Mouse (Mus musculus) NIH3T3 (cell line): ENCODE measurements around the gene Endou.
A peak's percentile ranks its signal among the peaks of the same experiment; 100 is the strongest.

Experiments used
- DNase-seq: peaks from one replicate; pipeline ENCODE4 v3.0.0-alpha.2; 2012; ENCODE audit warnings: low read depth

Gene Endou

DNA sequence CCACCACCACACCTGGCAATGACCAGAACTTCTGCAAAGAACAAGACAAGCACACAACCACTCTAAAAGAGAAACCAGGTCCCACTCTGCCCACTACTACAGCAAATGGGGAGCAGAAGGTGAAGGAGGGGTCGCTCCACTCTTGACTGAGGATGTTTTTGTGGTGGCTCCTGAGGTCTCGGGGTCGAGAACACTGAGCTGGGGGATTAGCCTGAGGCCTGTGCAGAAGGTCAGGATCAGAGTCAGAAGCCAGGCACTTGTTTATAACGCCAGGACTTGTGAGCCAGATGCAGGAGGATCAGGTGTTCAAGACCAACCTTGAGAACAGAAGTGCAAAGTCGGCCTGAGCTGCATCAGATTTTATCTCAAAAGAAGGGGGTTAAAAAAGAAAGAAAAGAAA, 3.6 kb downstream of the Endou start:
- no peak for DNase-seq

DNA sequence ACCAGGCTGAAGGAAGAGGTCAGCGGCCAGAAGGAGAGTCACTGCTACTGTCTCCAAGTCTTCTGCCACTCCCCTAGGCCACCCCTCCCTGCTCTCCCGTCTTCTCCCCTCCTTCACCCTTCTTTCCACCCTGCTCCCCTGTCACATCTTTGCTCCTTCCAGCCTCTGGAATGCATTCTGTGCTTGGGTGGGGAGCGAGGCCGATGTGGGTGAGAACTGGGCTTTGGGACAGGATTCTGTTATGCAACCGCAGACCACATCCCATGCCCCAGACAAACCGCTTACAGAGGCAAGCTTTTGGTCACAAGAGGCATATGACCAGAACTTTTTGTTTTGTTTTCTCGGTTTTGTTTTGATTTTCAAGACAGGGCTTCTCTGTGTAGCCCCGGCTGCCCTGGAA, 4.1 kb downstream of the Endou start:
- peak; percentile 42 for DNase-seq

DNA sequence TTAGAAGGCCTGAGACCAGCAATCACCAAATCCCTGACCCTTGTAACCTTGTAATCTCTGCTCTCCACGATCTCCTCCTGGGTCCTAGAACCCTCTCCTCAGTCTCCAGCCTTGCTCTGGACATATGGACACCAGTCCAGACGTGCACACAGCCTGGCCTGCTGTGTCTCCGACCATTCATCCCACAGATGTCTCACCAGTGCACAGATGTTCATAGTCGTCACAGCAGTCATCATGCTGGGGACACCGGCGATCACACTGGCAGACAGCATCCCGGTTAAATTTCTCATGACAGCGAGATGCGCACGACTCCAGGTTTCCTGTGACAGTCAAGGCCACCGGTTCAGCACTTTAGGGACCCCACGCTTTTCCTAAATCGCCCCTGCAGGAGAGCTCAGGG, 4.8 kb downstream of the Endou start:
- DNase-seq: no peak

DNA sequence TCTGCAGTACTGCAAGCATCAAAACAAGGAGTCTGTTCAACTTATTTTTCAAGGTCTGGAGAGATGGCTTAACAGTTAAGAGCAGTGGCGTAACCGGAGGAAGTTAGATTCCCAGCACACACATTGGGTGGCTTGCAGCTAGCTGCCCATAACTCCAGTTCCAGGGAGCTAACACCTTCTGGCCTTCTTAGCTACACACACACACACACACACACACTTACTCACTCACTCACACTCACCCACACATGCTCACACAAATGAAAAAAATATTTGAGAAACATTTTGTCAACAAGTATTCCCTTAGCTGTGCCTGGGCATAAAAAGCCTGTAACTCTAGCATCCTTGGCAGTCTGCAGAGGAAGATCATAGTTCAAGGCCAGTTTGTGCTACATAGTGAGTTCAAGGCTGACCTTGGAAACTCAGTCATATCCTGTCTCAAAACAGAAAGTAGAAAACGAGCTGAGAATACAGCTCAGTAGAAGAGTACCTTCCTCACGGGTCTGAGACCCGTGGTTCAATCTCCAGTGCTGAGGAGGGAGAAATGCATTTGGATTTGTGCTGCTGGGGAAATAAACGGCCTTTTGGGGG, 5.8 kb downstream of the Endou start:
- DNase-seq: peak; percentile 45

DNA sequence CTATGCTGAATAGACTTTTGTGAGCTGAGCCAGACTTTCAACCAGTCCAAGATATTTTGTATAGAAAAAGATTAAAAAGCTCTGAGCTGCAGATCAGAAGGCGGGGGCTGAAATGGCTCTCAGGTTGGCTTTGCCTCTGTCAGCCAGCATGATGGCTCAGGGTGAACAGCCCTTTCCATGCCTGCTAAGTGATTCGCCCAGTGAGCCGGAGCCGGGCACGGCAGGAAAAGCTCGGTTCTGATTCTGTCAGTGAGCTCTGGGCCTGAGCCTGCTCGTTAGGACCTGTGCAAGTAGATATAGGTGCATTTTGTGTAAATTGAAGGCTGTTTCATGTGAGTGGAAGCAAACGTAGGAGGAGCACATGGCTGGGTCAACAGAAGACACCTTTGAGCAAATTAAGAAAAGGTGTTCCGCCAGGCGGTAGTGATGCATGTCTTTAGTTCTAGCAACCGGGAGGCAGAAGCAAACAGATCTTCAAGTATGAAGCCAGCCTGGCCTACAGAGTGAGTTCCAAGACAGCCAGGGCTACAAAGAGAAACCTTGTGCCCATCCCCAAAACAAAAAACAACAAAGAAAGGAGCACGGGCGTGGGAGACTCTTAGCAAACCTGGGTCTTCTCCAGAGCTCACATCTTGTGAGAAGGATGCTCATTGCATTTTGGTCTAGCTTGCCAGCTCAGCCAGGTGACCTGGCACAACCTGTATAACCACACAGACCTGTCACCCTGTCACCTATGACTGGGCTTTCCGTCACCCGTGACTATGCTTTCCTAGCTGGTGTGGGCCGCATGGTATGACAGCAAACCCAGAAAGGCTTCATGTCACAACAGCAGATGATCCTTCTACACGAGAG, 6.6 kb downstream of the Endou start:
- no peak for DNase-seq

DNA sequence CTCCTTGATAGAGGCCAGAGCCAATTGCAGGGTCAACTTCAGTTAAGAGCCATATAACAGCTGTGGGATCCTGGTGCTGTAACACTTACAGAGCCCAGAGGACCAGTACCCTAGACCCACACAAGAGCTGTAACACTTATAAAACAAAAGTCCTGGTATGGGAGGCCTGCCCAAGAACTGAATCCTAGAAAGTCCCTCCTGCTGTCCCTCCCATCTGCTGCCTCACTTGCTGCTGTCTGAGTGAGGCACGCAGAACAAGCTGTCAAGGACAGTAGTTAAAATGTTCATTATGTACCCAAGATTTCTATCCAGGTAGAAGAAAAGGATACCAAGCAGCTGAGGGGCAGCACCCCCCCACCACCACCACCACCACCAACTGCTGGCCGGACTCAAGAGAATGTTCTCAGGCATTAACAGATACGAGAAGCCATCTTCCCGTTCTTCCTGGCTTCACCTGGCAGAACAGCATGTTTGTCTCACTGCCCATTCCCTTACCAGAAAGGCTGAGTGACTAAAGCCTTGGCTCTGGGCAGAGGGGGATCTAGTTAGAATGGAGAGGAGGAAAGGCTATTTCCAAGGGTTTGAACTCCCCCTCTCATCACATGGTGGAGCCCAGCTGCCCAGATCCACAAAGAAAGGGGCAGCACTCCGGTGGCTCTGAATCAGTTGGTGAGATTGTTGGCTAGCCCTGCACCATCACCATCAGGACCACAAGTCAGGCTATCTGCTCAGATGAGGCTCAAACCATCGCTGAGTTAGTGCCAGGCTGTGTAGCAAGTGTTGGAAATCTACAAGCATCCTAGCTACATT, 7.4 kb downstream of the Endou start:
- no peak for DNase-seq

DNA sequence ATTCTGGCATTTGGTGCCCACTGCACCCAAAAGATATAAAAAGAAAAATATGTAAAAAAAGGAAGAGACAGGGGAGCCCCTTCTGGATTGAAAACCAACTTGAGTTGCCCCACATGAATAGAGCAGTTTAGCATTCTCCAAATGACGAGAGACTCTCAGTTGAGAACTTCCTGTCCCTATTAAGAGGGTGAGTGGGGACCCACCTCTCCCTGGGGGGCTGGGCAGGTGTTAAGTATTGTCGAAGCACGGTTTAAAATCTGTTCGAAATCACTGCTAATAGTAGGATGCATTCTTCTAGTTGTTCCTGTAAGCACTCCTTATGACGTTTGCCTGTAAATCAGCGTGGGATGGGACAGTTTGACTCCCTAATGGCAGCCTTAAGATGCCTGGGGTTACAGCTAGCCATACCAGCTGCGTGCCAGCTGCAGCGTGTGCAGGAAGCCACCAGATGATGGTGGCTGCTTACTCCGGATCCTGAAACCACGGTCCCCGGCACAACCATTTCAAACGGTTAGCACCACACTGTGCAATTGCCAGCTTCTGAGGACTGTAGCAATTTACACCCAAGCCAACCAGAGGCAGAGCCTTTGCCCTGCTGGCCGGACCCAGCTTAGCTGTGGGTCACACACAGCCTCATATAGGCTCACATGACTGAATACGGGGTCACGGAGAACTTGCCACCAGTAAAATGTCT, 10.0 kb downstream of the Endou start:
- no peak for DNase-seq

DNA sequence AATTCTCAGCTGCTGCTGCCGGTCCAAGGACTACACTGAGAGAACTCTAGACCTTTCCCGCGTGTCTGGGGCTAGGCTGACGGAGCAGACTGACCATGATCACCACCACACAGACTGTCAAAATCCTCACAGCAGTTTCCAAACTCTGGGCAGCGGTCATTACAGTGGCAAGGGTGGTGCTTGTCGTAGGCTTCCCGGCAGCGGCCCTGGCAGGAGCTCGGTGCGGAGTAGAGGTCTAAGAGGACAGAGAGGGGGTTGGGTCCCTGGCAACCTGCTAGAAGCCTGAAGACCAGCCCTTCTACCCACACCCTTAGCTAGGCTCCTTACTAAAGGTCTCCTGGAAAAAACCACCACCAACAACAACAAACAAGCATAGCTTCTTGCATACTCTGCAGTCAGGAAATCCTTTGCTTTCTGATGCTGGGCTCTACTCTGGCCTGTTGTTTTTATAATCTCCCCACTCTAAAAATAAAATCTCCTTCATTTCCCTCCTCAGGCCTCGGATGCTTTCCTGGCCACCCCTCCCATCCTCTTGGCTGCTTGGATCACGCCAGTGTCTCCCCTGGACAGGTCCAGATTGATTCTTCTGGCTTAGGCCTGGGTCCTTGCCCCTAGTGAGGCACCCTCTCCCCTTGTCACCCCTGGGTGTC, 11.0 kb downstream of the Endou start:
- no peak for DNase-seq

DNA sequence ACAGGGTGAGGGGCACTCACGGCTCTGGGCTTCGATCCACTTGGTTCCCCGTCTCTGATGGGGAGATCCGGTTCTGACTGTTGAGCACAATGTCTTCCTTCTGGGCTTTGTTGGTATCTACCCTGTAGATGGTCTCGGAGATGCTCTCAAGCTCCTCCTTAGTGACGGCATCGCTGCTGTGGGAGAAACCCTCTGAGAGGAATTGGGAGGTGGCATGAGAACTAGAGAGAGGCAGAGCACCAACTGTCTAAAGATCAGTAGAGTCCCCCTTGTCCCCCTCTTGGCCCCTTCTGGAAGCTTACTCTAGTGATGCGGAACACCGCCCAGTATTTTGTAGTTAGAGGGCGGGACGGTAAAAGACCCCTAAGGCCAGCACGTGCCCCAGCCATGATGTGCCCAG, 11.6 kb downstream of the Endou start:
- no peak for DNase-seq

DNA sequence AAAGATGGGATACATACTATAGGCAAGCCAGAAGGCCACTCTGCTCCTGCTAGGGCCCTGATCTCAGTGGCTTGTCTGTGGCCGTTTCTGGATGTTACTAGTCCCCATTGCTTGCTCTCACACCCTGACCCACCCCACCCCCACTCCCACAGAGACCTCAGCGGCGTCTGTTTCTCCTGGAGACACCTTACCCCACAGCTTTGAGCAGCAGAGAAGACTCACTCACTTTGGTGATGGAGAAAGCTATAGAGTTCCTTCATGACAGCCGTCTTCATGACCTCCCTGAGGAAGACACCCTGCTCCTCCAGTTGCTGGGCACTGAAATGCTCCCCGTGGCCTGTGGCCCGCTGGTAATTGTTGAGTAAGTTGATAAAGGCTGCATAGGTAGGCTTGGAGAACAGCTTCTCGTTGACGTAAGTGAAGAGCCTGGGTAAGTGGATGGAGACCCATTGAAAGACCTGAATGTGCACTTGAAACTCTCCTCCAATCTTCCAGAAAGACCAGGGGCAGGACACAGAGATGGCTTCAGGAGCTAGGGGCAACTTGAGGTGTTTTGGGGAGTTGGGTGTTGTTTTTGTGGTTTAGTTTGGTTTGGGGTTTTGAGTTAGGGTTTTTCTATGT, 12.5 kb downstream of the Endou start:
- DNase-seq: no peak

DNA sequence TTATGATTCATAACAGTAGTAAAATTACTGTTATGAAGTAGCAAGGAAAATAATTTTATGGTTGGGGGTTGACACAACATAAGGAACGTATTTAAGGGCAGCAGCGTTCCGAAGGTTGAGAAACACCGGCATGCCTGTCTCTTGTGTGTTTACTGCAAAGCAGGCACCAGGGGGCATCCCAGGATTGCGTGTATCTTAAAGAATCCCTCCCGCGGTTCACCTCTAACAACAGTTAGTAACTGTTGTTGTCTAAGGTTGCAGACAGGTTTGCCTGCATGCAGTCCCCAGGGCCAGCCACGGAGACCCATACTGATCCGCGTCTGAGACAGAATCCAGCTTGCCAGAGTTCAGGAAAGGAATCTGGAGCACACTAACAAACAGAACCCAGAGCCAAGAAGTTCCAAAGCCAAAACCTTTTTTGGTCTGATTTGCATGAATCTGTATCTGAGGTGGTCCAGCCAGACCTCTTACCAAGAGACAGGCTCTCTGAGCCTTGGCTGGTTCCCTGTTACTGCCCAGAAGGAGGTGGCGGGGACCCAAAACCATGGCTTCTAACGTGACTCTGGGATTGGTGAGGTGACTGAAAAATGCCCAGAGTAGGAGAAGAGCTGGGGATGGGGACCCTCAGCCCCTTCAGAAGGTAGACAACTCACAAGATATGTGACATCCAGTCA, 13.1 kb downstream of the Endou start:
- peak; percentile 77 for DNase-seq

DNA sequence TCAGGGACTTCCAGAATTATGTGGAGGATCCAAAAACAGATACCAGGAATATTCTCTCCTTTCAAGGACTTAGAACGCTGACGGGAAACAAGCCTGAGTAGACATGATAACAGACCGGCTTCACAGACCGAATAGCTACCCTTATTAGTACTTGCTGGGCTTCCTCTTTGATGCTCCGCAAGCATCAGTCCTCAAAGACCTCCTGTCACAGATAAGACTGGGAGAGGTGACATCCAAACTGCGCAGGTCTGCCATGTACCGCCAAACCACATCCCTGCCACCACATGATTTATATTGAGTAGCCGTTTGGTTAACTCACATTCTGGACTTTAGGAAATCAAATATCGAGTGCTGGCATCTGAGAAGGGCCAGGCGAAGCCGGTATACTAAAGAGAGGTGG, 14.4 kb downstream of the Endou start:
- DNase-seq: no peak

DNA sequence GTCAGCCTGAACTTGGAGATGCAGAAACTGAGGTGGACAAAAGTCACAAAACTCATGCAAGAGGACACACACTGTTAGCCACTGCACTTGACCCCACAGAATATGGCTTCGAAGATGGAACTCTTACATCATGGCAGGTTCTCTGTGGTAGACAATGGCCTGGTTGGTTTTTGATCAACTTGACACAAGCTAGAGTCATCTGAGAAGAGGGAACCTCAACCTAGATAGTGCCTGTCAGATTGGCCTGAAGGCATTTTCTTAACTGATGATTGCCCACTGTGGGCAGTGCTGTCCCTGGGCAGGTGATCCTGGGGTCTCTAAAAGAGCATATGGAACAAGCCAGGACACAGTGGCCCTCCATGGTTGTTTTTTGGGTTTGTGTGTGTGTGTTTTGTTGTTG, 15.4 kb downstream of the Endou start:
- no peak for DNase-seq

DNA sequence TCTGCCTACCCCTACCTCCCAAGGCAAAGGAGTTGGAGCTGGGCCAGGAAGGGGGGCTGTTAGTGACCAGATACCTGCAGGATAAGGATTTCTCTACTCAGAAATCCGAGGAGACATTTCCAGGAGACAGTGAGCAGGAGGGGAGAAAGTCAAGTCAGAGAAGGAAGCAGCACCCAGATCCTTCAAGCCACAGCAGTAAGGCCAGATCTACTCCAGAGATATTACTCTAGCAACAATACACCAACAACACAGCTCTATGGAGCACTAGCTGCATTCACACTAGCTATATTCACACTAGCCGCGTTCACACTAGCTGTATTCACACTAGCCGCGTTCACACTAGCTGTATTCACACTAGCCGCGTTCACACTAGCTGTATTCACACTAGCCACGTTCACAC, 16.1 kb downstream of the Endou start:
- no peak for DNase-seq

DNA sequence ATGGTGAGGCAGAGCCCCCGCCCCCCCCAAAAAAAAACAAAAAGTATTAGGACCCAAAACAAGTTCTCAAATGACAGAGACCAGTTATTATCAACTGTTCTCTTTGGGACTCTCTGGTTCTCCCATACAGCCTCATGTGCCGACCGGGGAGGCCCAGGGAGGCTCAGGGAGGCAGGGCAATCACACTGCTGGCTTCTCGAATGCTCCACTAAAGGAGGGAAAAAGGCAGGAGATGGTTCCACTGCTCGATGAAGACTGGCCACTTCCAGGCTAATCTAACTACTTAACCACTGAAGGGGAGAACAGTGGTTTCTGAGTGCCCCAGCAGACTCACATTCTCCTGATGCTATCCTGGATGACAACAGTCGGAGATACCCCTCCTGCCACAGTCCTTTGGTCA, 18.6 kb downstream of the Endou start:
- no peak for DNase-seq

DNA sequence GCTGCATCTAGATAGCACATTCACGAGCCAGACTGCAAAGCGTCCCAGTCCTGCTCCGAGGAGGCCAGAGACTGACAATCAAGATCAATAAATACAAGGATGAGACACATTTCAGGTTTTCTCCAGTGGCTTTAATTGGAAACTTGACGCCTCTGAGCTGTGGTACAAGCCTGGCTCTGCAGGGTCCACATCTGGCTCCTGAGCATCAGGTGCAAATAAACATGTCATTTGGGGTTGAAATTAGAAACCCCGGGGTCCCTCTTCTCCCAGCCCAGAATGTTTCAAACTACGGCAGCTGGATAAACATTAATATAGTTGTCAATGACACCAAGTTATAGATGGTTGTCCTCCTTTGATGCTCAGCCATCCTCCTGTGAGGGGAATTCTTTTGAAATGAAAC, 20.2 kb downstream of the Endou start:
- no peak for DNase-seq

DNA sequence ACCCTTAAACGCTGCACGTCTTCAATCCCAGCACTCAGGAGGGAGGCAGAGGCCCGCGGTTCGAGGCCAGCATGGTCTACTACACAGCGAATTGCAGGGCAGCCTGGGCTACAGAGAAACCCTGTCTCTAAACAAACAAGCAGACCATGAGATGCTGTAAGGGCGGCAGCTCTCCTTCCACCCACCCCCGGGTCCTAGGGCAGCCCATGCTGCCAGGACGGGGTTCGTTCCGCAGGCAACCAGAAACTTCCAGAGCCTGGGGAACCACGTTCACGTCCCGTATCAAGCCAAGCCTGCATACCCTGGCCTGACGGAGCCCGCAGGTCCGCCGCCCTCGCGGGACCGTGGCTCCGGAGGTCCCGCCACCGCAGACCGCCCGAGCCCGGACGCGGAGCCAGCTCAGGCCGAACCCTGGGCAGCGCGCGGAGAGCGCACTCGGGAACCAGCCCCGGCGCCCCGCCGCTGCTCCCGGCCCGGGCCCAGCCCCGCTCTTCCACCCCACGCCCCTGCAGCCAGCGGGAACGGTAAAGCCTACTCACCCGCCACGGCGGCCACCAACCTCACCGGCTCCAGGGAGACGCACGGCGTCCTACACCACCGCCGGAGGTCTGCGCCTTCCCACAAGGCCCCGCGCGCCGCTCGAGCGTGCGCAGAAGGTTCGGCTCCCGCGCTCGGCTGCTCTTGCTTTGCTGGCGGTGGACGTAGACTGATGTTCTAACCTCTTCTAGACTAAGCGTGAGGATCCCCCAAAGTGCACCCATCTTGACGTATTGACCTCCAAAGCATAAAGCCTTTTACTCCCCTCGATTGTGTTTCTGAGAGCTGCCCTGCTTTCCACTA, 25.7 kb downstream of the Endou start, which contains the start of gene Rpap3:
TSS of gene Rpap3 (minus strand) at position 615 of the 840 bp plus-strand sequence.
- peak; percentile 91 for DNase-seq

DNA sequence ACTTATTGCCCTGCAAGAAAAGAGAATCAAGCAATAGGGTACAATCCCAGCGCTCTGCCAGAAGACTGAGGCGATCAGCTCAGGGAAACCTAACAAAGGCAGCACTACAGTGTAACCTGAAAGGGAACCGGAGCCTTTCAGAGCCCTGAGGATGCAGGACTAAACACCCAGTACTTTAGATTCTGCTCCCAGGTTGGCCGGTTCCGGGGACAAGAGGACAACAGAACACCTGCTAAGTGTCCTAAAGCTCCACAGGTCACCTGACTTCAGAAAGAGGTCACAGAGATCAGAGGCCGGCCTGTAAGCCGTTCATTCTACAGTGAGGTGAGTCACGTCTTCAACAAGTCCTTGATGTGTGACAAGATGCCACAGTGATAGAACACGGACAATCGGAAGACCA, 34.5 kb downstream of the Endou start:
- DNase-seq: no peak

DNA sequence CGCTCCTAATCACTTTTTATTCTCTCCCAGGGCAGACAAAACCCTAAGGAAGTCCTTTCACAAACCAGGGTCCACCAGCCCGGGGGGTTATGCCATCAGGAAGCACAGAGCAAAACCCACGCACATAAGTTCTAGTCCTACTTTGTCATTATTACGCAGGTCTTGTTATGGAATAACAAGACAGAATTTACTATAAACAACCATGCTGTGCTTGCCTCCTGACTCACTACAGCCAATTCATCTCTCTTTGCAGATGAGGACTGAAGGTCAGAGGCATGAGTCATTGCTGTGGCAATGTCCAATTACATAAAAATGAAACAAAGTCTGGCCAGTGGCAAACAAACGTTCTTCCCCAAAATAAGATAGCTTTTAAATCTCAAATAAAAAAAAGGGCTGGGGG, 37.7 kb downstream of the Endou start:
- DNase-seq: peak; percentile 84

DNA sequence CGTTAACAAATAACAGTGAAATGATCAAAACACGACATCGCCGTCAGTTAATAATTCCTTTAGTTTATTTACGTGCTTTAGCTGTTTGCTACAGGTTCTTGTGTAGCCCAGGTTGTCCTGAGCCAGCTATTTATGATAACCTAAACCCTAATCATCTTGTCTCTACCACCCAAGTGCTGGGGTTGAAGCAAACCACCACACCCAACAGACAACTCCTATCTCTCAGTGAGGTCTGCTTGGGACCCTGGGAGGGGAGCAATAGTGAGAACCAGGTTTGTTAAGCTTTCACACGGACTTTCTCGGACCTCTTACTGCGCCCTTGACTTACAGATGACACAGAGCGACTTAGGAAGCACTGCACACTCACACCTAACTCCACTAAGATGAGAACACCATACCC, 47.0 kb downstream of the Endou start:
- no peak for DNase-seq
